Mouse (Mus musculus) T-cell, adult 66 days (primary cell): Measurements from ENCODE around the gene Gabra1. TPM values are rescaled to one million over a fixed set of nuclear protein-coding genes. Genes with fewer than 3 reads are reported as not detected.

Experiments used
- total RNA-seq, 2 experiments: library from RNA; stranded (reverse); gene quantifications; 3 replicates in 1 of 2; 4 replicates in 1 of 2; pipeline ENCODE4 v1.2.4; 2023

Gabra1 gene
- not detected for total RNA-seq

GRCm38 (mm10) chr11:42182825-42183152 is at the start of gene Gabra1:
TSS of gene Gabra1 (minus strand) at chr11:42182930.

Other genes with a start within 250 kb of the Gabra1 start
- not detected for gene Gabrg2, start 182.1 kb downstream of the Gabra1 start, total RNA-seq
- gene Gabra6, start 138.1 kb upstream of the Gabra1 start, total RNA-seq: not detected
- gene Gabrb2, start 236.8 kb upstream of the Gabra1 start, total RNA-seq: not detected